Mouse (Mus musculus): ENCODE measurements around the gene Mapk8ip1. TPM values are rescaled to one million over a fixed set of nuclear protein-coding genes. Genes with fewer than 3 reads are reported as not detected.
A peak's percentile ranks its signal among the peaks of the same experiment; 100 is the strongest.

Gene Mapk8ip1
- polyA plus RNA-seq, 1 experiment from 2014 or later = 30.4 TPM

- Histone ChIP-seq H3K9ac (replicated peaks; ENCODE audit: low read length) (no peak overlapping the region), H3K4me3 (ENCODE audit: low read length) (no peak overlapping the region), H3K27me3 (ENCODE audit: insufficient read depth, low read length) (no peaks in the 10 kb centered on the region), H3K4me1 (ENCODE audit: insufficient read depth, low read length) (peaks cover 34% of the 10 kb centered on the region), H3K9me3 (ENCODE audit: low read length) (no peaks in the 10 kb centered on the region), H3K36me3 (ENCODE audit: insufficient read depth, low read length) (peaks cover 48% of the 10 kb centered on the region), H3K4me2 (replicated peaks; ENCODE audit: low read depth, low read length) (no peak overlapping the region), H3K27ac (ENCODE audit: low read length) (no peak overlapping the region)
- 87% methylated on average over 30 of the region's 30 CpGs for WGBS
- no peak for ATAC-seq (ENCODE audit: low FRiP score, low TSS enrichment)
Observed at GRCm38 (mm10) chr2:92386821-92387570, 14.1 kb downstream of the Mapk8ip1 start.

DNA sequence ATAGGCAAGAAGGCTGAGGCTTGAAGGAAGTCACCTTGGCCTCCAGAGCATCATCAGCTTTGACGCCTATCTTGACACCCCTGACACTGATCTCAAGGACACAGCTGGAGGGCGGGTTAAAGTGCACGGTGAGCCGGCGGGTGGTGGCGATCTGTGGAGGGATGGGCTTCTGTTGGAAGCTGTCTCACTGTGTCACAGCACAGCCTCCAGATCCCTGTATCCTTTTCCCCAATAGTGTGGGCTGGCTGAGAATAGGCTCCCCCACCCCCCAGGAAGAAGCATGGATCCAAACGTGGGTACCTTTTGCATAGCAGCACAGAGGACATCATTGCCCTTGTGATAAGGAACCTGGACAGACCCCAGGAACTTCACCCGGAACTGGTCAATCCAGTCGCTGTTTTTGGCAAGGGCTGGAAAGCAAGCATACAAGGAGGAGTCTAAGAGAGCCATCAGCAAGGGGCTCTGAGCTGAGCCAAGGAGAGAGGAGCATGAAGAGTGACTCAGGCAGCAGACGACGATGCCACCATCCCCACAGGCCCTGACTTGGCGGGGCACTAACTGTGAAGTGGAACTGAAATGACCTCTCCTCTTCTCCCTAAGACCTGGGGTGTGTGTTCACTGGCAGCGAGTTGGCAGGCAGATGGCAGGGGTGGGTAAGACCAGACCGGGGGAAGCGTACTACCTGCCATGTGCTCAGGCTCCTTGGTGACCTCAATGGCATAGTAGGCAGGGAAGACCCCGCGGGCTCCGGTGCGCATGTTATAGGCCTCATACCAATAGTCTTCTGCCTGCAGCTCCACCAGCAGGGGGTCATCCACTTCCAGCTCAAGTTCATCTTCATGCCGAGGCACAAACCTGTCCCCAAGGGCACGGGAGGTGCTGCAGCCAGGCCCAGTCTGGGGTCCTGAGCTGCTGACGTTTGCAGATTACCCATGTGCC is 15.7 kb downstream of the Mapk8ip1 start:
- Histone ChIP-seq H3K27me3 (ENCODE audit: insufficient read depth, low read length) (no peaks in the 10 kb centered on the region), H3K4me1 (ENCODE audit: insufficient read depth, low read length) (peaks cover 19% of the 10 kb centered on the region), H3K9ac (replicated peaks; ENCODE audit: low read length) (no peak overlapping the region), H3K9me3 (ENCODE audit: low read length) (no peaks in the 10 kb centered on the region), H3K4me2 (replicated peaks; ENCODE audit: low read depth, low read length) (no peak overlapping the region), H3K27ac (ENCODE audit: low read length) (no peak overlapping the region), H3K4me3 (ENCODE audit: low read length) (no peak overlapping the region), H3K36me3 (ENCODE audit: insufficient read depth, low read length) (peaks cover 56% of the 10 kb centered on the region)
- ATAC-seq (ENCODE audit: low FRiP score, low TSS enrichment) = no peak
- 76% methylated on average over 22 of the region's 22 CpGs for WGBS

- Histone ChIP-seq H3K27ac (ENCODE audit: low read length) (no peak overlapping the region), H3K27me3 (ENCODE audit: insufficient read depth, low read length) (no peaks in the 10 kb centered on the region), H3K4me2 (replicated peaks; ENCODE audit: low read depth, low read length) (no peak overlapping the region), H3K9ac (replicated peaks; ENCODE audit: low read length) (no peak overlapping the region), H3K4me1 (ENCODE audit: insufficient read depth, low read length) (peaks cover 9% of the 10 kb centered on the region), H3K9me3 (ENCODE audit: low read length) (no peaks in the 10 kb centered on the region), H3K4me3 (ENCODE audit: low read length) (no peak overlapping the region), H3K36me3 (ENCODE audit: insufficient read depth, low read length) (peaks cover 68% of the 10 kb centered on the region)
- WGBS = 83% methylated on average over 4 of the region's 4 CpGs
- ATAC-seq (ENCODE audit: low FRiP score, low TSS enrichment) = no peak
Observed at GRCm38 (mm10) chr2:92384101-92384500, 17.0 kb downstream of the Mapk8ip1 start.

- Histone ChIP-seq H3K27me3 (ENCODE audit: insufficient read depth, low read length) (no peaks in the 10 kb centered on the region), H3K4me3 (ENCODE audit: low read length) (no peak overlapping the region), H3K4me1 (ENCODE audit: insufficient read depth, low read length) (no peaks in the 10 kb centered on the region), H3K9ac (replicated peaks; ENCODE audit: low read length) (no peak overlapping the region), H3K36me3 (ENCODE audit: insufficient read depth, low read length) (peaks cover 72% of the 10 kb centered on the region), H3K9me3 (ENCODE audit: low read length) (no peaks in the 10 kb centered on the region), H3K27ac (ENCODE audit: low read length) (no peak overlapping the region), H3K4me2 (replicated peaks; ENCODE audit: low read depth, low read length) (no peak overlapping the region)
- WGBS = 82% methylated on average over 4 of the region's 4 CpGs
- ATAC-seq (ENCODE audit: low FRiP score, low TSS enrichment) = no peak
Observed at GRCm38 (mm10) chr2:92382759-92383158, 18.3 kb downstream of the Mapk8ip1 start.

GRCm38 (mm10) chr2:92381901-92382588 is 19.0 kb downstream of the Mapk8ip1 start, which contains the start of gene 1700029I15Rik:
TSS of gene 1700029I15Rik (plus strand) at chr2:92382538.
- no peak for ATAC-seq (ENCODE audit: low FRiP score, low TSS enrichment)
- H3K9me3 ChIP-seq (ENCODE audit: low read length) = no peaks in the 10 kb centered on the region
- H3K27ac ChIP-seq (ENCODE audit: low read length) = 0 out of 2 replicates have a peak within 1 kb of the TSS, but pooled peaks have one; percentile 10
- no peak within 1 kb of the TSS for H3K4me3 ChIP-seq (ENCODE audit: low read length)
- peaks cover 69% of the 10 kb centered on the region for H3K36me3 ChIP-seq (ENCODE audit: insufficient read depth, low read length)
- H3K4me1 ChIP-seq (ENCODE audit: insufficient read depth, low read length) = no peaks in the 10 kb centered on the region
- no peak within 1 kb of the TSS for H3K4me2 ChIP-seq (replicated peaks; ENCODE audit: low read depth, low read length)
- H3K9ac ChIP-seq (replicated peaks; ENCODE audit: low read length) = no peak within 1 kb of the TSS
- no peaks in the 10 kb centered on the region for H3K27me3 ChIP-seq (ENCODE audit: insufficient read depth, low read length)
- WGBS = 85% methylated on average over 5 of the region's 5 CpGs

DNA sequence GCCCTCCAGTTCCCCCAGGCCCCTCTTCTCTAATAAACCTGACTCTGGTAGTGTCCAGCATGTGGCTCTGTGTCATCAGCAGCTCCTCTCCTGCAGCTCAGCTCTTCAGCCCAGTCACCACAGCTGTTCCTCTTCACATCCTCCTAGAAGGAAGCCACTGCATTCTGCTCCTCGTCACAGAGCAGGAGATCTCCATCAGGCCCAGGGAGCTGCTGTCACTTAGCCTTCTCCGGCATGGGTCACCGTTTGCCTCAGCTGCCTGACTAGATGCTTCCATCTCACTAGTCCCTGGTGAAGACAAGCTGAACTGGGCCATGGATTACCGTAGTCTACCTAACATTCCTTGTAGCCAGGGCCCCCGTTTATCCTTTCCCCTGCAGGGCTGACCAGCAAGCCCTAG is 19.9 kb downstream of the Mapk8ip1 start:
- Histone ChIP-seq H3K4me2 (replicated peaks; ENCODE audit: low read depth, low read length) (no peak overlapping the region), H3K4me3 (ENCODE audit: low read length) (no peak overlapping the region), H3K36me3 (ENCODE audit: insufficient read depth, low read length) (peaks cover 60% of the 10 kb centered on the region), H3K9ac (replicated peaks; ENCODE audit: low read length) (no peak overlapping the region), H3K27me3 (ENCODE audit: insufficient read depth, low read length) (no peaks in the 10 kb centered on the region), H3K9me3 (ENCODE audit: low read length) (no peaks in the 10 kb centered on the region), H3K27ac (ENCODE audit: low read length) (0 out of 2 replicates have a peak overlapping the region, but pooled peaks have one; percentile 10), H3K4me1 (ENCODE audit: insufficient read depth, low read length) (peaks cover 4% of the 10 kb centered on the region)
- 68% methylated on average over 5 of the region's 5 CpGs for WGBS
- ATAC-seq (ENCODE audit: low FRiP score, low TSS enrichment) = no peak

DNA sequence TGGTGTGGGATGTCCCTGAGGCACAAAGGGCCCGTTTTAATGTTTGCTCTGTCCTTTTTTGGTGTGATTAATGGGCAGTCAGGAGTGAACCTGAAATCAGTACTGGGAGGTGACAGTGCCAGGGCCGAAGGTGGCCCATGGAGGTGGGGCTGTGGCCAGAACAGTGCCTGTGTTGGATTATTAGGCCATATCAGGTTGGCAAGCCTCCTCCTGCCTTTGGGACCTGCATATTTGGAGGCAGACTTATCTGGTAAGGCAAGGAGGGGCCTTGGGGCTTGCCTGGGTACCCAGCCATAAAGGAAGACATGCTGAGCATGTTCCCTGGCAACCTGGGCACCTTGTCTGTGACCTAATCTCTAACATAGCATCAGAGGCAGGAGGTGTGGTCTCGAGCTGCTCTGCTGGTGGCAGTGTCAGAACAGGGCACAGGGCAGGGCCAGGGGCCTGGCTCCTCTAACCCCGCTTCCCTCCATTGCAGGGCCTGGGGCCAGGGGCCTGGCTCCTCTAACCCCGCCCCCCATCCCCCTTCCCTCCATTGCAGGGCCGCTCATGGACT is 20.5 kb downstream of the Mapk8ip1 start:
- H3K4me2 ChIP-seq (replicated peaks; ENCODE audit: low read depth, low read length) = no peak overlapping the region
- H3K36me3 ChIP-seq (ENCODE audit: insufficient read depth, low read length) = peaks cover 54% of the 10 kb centered on the region
- WGBS = 65% methylated on average over 6 of the region's 6 CpGs
- H3K9ac ChIP-seq (replicated peaks; ENCODE audit: low read length) = no peak overlapping the region
- H3K4me1 ChIP-seq (ENCODE audit: insufficient read depth, low read length) = peaks cover 10% of the 10 kb centered on the region
- no peak overlapping the region for H3K4me3 ChIP-seq (ENCODE audit: low read length)
- H3K27me3 ChIP-seq (ENCODE audit: insufficient read depth, low read length) = no peaks in the 10 kb centered on the region
- H3K9me3 ChIP-seq (ENCODE audit: low read length) = no peaks in the 10 kb centered on the region
- H3K27ac ChIP-seq (ENCODE audit: low read length) = no peak overlapping the region
- no peak for ATAC-seq (ENCODE audit: low FRiP score, low TSS enrichment)

- ATAC-seq (ENCODE audit: low FRiP score, low TSS enrichment) = no peak
- Histone ChIP-seq H3K27me3 (ENCODE audit: insufficient read depth, low read length) (no peaks in the 10 kb centered on the region), H3K9ac (replicated peaks; ENCODE audit: low read length) (no peak overlapping the region), H3K9me3 (ENCODE audit: low read length) (no peaks in the 10 kb centered on the region), H3K27ac (ENCODE audit: low read length) (no peak overlapping the region), H3K4me1 (ENCODE audit: insufficient read depth, low read length) (peaks cover 10% of the 10 kb centered on the region), H3K4me3 (ENCODE audit: low read length) (no peak overlapping the region), H3K36me3 (ENCODE audit: insufficient read depth, low read length) (peaks cover 48% of the 10 kb centered on the region), H3K4me2 (replicated peaks; ENCODE audit: low read depth, low read length) (no peak overlapping the region)
- 77% methylated on average over 17 of the region's 17 CpGs for WGBS
Observed at GRCm38 (mm10) chr2:92379783-92380494, 21.1 kb downstream of the Mapk8ip1 start.

- Histone ChIP-seq H3K4me3 (ENCODE audit: low read length) (no peak overlapping the region), H3K9ac (replicated peaks; ENCODE audit: low read length) (no peak overlapping the region), H3K27ac (ENCODE audit: low read length) (no peak overlapping the region), H3K4me2 (replicated peaks; ENCODE audit: low read depth, low read length) (no peak overlapping the region), H3K9me3 (ENCODE audit: low read length) (no peaks in the 10 kb centered on the region), H3K36me3 (ENCODE audit: insufficient read depth, low read length) (peaks cover 25% of the 10 kb centered on the region), H3K27me3 (ENCODE audit: insufficient read depth, low read length) (no peaks in the 10 kb centered on the region), H3K4me1 (ENCODE audit: insufficient read depth, low read length) (peaks cover 30% of the 10 kb centered on the region)
- no peak for ATAC-seq (ENCODE audit: low FRiP score, low TSS enrichment)
- WGBS = 95% methylated on average over 7 of the region's 7 CpGs
Observed at GRCm38 (mm10) chr2:92377320-92377719, 23.7 kb downstream of the Mapk8ip1 start.
